Mouse (Mus musculus): ENCODE results near the gene Sbk1.
"Not testable (repeated sequence)": the region's sequence is repeated elsewhere in the genome, so short reads cannot be mapped to it uniquely, and the experiment has no call there.

Gene Sbk1

DNA sequence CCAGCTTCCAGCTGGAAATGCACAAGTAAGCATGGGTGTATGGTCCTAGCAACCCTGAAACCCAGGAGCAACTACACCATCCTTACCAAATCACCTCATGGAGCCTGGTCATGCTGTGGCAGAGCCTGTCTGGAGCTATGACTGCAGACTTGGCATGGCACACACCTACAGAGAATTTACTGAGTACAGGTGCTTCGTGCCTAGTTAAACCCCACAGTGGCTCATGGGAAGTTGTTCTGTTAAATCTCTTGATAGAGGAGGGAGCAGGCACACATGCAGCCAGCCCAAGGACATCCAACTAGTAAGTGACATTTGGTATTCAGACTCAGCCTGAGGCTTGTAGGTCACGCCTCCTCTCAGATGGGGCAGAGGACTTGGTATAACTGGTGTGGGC, 15.7 kb downstream of the Sbk1 start:
- no peak for DNase-seq

DNA sequence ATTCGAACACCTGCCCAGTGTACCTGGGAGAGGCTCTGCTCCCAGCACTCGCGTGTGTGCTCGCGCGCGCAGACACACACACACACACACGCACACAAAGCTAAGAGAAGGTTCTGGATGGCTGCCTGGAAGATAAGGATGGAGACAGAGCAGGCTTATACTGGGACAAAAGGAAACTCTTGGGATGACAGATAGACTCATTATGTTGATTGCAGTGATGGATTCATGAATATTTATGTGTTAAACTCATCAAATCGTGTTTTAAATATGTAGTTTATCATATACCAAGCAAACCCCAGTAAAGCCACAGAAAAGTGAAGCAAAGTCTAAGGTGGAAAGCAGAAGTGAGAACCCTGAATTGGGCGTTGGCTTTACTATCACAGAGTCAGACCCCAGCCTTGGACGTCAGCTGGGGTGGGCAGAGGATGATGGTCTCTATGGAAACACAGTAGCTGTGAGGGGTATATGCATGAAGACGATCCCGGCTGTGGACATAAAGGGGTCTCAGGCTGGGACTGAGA, 16.2 kb downstream of the Sbk1 start:
- no peak for DNase-seq

DNA sequence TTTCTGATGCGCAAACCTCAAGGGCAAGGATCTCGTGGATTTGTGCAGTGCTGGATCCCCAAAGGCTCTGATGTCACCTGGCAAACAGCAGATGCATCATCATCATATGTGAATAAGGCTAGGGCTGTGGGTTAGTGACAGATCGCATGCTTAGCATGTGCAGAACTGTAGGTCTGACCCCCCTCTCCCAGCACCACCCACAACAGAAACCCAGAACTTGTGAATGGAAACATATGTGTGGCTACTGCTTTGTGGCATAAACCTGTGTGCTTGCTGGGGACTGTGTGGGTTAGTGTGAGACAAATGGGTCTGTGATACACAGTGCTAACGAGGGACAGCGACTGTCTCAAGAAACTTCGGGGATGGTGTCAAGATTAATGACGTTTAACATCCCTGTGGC, 17.0 kb downstream of the Sbk1 start:
- no peak for DNase-seq

DNA sequence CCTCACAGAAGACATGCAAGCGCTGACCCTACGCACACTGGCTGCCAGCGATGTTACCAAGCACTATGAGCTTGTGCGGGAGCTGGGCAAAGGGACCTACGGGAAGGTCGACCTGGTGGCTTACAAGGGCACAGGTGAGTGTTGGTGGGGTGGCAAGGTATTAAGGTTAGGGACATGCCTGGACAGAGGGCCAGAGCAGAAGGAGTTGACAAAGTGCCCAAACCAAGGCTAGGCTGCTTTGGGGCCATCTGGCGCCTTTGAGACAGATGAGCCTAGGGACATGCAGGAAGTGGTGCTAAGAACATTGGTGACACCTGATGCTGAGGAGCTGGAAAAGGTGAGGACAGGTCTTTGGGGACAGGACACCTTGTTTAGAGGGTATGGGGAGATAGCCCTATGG, 17.5 kb downstream of the Sbk1 start:
- no peak for DNase-seq

DNA sequence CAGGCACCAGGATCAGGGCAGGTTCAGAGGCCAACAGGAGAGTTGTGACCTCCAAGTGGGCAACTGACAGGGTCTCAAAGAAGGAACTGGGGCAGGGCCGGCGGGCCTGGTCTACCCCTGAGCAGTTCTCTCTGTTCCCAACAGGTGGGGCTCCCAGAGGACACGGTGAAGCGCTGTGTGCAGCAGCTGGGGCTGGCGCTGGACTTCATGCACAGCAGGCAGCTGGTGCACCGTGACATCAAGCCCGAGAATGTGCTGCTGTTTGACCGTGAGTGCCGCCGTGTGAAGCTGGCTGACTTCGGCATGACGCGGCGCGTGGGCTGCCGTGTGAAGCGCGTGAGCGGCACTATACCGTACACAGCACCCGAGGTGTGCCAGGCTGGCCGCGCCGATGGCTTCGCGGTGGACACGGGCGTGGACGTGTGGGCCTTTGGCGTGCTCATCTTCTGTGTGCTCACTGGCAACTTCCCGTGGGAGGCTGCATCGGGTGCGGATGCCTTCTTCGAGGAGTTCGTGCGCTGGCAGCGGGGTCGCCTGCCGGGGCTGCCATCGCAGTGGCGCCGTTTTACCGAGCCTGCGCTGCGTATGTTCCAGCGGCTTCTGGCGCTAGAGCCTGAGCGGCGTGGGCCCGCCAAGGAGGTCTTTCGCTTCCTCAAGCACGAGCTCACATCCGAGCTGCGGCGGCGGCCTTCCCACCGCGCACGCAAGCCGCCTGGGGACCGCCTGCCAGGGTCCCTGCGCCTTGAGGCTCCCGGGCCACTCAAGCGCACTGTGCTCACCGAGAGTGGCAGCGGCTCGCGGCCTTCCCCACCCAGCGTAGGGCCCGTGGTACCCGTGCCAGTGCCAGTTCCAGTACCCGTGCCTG, 19.5 kb downstream of the Sbk1 start:
- no peak for DNase-seq

DNA sequence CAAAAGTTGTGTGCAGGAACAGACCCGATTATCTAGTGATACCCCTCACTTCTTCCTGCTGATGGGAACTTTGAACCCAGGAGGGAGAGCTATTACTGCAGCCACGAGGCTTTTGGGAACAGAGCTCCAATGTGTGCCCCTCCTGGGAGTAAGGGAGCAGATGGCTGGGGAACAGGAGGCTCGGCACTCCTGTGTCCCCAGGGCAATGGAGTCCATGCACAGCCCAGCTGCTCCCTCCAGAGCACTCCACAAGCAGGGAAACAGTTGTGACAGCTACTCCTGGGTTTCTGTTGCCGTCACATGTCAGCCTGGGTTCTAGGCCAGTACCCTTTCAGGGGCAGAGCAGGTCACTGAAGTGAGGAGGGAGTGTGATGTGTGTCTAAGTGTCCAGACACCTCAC, 20.7 kb downstream of the Sbk1 start:
- DNase-seq: no peak

DNA sequence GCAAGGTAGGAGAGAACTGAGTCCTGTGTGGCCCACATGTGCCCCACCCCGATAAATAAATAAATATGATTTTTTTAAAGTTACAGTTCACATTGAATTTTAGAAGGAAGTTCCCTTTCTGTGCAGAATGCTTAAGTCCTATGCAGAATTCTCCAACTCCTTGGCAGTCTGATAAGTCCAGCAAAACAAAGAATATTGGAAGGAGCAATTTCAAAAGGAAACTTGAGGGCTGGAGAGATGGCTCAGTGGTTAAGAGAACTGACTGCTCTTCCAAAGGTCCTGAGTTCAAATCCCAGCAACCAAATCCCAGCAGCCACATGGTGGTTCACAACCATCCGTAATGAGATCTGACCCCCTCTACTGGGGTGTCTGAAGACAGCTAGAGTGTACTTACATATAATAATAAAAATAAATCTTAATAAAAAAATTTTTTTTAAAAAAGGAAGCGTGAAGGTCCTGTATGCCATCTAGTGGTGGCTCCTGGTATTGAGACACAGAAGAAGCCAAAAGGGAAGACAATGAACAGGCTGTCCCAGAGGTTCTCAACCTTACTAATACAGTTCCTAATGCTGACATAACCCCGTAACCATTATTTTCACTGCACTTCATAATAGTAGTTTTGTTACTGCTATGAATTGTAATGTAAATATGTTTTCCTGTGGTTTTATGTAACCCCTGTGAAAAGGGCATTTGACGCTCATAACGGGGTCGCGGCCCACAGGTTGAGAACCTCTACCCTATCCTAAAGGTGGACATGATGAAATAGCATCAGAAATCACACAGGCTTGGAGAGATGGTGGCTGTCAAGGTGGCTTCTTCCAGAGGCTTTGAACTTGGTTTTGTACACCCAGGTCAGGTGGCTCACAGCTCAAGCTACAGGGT, 25.4 kb downstream of the Sbk1 start:
- peak; percentile 72 for DNase-seq

DNA sequence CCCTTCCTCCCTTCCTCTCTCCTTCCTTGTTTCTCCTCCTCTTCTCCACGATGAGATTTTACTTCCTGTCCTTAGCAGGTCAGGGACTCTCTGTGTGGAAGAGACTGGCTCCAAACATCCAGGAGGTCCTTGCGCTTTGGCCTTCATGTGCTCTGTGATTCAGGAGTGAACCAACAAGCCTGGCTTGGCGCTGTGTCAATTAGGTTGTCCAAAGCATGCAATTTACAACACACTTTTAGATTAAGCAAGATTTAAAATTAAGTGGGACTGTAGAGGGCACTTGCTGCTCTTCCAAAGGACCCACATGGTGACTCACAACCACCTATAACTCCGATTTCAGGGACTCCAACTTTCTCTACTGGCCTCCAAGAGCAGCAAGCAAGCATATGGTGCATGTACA, 26.4 kb downstream of the Sbk1 start:
- DNase-seq: peak; percentile 46

DNA sequence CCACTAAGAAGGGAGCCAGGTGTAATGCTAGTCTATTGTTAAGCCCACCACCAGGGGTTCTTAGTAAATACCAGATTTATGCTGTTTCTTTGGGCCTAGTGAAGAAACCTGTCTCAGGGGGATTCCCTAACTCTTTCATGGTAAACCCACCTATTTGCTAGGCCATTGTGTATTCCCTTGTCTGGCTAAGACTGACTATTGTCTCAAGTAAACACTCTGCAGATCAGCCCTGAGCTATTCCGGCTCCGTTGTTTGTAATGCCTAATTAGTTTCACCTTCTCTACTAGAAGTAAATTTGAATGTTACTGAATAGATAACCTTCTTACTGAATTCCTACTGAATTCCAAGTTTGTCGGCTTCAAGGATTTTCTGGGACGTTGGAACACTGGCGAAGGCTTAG, 29.4 kb downstream of the Sbk1 start:
- not testable (repeated sequence) for DNase-seq

DNA sequence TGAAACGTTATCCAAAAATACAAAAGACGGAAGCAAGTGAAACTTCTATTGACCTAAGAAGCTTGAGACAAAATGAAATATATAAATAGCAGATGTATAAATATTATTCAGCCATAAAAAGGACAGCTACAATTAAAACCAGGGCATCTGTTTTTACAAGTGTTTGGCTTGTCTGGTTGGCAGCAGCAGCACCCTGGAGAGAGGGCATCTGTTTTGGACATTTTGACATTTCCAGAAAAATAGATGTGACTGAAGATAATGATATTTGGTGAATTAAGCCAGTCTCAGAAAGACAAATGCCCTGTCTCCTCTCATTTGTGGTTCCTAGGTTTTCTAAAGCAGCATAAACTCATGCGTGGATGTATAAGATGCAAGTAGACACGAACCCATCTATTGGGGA, 39.4 kb downstream of the Sbk1 start:
- DNase-seq: no peak

DNA sequence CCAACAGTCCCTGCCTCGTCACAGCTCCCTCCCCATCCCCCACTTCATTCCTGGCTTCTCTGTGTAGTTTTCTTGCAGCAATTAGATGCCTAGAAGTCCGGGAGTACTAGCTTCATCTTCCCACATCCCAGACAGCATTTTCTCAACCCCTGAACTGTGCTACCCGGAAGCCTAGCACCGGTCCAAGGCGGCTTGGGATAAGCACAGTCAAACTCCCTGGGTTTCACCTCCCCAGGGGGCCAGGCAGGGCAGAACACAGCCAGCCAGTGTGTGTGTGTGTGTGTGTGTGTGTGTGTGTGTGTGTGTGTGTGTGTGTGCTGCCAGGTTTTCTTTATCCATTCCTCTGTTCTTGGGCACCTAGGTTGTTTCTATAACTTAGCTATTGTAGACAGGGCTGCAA, 40.9 kb downstream of the Sbk1 start:
- DNase-seq: no peak

DNA sequence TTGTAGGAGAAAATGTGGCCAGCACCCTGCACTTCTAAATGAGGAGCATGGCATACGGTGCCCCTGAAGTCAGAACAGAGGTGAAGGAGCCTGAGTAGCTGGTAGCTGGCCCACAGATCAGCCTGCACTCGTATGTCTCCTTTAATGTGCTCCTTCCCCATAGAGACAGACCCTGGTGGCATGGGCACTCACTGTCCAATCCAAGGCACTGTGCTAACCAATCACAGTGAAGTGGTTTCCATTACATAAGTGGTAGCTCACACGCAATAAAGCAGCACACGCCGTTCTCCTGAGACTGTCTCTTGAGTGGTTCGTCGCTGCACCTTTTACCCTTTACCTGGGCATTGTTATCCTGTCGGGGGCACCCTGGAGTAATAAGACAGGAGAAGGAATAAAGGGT, 41.9 kb downstream of the Sbk1 start:
- DNase-seq: no peak

DNA sequence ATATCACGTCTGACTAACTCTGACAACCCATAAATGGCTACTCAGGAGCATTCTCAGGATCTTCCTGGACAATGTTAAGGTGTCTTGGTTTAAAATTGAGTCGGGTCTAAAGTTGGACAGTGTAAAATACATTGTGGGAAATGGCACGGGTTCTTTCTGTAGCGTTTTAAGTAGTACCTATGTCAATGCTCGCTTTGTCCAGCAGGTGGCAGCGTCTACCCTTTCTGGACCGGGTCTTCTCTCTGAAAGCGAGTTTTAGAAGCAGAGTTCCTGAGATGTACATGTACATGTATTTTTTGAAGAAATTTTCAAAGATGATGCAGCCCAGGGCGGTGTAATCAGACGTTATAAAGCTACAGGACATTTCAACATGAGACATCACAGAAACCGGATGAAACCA, 51.3 kb downstream of the Sbk1 start:
- peak; percentile 86 for DNase-seq

DNA sequence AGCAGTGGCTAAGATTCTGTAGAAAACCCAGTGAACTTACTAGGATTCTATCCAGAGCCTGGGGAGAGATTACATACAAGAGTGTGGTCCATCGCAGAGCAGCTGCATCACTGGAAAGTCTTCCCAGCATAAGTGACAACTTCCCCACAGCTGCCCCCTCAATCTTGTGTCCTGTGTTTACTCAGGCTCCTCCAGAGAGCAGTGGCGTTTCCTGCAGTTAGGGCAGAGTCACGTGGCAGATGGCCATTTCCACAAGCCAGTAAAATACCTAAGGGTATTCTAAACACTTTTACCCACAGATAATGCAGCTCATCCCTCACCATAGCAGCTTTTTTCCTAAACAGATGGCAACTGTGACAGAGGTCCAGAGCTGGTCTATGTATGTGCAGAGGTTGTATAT, 52.4 kb downstream of the Sbk1 start:
- no peak for DNase-seq

DNA sequence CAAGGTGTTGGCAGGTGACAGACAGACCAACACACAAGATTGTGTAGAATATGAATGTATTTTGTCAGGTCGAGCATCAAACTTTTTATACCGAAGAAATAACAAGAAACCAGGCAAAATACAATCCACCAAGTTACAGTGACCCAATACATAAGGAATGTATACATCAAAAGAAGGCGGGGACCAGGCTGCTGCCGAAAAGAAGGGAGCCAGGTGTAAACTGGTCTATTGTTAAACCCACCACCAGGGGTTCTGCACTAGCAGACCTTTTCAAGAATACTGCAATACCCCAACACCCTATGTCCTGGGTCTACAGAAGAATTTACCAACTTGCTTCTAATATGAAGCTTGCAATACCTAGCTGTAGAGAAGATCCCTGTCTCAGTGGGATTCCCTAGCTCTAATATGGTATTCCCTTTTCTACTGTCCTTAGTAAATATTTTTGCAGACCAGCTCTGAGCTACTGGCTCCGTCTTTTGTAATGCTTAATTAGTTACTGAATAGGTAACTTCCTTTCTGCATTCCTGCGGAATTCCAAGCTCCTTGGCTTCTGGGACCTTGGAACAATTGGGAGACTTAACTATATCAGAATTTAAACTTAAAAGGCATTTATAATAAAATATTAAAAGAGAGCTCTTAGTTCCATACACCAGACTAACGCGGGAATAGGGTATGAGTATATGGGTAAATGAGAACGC, 53.3 kb downstream of the Sbk1 start:
- not testable (repeated sequence) for DNase-seq

DNA sequence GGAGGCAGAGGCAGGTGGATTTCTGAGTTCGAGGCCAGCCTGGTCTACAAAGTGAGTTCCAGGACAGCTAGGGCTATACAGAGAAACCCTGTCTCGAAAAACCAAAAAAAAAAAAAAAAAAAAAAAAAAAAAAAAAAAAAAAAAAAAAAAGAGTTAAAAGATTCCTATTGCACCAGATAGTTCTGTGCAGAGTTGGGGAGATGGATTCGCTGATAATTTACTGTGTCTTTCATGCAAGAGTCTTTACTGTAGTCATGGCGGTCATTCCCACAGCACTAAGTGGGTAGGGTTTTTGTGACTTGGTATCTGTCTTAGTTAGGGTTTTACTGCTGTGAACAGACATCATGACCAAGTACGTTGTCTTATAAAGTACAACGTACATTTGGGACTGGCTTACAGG, 56.4 kb downstream of the Sbk1 start:
- not testable (repeated sequence) for DNase-seq

DNA sequence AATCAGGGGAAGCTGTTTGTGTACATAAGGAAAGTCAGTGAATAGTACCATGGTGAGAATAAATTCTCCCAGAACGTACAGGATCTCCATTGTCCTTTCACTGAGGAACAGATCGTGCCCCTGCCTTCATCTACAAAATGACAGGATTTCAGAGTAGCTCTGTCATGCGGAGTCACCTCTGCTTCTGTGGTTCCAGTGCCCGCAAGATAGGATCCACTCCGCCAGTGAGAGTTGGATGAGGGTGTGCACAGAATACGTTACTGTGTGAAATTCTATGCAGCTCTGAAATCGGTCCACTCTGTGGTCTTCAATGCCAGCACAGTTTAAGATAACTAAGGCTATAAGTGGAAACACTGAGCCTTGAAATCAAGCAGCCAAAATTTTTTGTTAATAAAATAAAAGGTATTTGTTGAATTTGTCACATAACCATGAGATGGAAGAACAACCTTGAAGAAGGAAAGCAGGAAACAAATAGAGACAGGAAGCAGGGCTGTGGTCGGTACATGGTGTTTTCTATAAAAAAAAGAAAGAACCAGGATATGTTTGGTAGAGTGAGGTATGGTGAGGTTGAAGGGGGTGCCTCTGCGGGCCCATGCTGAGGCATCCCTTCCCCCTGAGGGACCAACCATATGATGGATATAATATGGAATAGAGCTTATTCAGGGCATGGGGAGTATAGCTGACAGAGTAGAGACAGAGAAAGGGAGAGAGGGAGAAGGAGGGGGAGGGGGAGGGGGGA, 57.7 kb downstream of the Sbk1 start:
- no peak for DNase-seq

DNA sequence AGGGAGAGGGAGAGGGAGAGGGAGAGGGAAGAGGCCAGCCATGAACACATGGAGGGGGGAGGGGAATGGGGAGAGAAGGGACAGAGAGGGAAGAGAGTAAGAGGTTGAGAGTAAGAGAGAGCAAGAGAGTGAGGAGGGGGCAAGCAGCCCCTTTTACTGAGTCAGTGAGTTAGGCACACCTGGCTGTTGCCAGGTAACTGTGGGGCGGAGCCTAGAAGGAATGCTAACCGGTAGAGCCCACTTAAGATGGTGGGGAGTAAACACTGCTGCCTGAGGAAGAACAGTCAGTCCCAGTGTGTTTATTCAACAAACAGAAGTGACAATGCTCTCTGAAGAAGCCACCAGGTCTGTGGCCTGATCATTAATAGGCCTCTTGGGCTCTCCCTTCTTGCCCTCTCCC, 58.3 kb downstream of the Sbk1 start:
- DNase-seq: no peak

DNA sequence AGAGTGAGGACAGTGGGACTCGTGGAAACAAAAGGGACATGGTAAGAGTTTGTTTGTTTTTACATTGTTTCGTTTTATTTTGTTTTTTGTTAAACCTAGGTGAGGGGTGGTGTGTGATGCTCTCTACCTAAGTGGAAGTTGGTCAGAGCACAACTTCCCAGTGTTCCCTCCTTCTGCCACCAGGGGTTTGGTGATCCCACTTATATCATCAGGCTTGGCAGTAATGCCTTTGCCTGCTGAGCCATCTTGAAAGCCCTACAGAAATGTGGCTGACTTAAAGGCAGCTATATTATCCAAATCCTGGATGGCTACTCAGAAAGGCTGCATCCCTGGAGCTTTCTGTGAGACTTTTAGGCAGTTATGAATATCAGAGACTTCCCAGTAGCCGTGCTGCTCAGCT, 60.3 kb downstream of the Sbk1 start:
- DNase-seq: no peak

DNA sequence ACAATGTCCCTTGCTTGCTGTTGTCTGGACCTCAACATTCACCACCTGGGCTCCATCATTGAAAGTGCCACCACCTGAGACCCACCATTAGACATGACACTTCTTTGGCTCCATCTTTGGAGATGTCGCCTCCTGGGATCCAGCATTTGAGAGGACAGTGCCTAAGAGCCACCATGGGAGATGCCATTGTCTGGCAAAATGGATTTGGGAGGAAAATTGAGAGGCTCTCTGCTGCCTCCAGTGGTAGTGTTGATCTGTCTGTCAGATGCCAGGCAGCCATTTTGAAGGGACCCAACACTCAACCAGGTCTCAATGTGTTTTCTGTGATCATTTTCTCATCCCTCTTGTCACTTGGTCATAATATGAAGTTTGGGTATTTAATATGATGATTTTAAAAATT, 63.1 kb downstream of the Sbk1 start:
- peak; percentile 7 for DNase-seq

DNA sequence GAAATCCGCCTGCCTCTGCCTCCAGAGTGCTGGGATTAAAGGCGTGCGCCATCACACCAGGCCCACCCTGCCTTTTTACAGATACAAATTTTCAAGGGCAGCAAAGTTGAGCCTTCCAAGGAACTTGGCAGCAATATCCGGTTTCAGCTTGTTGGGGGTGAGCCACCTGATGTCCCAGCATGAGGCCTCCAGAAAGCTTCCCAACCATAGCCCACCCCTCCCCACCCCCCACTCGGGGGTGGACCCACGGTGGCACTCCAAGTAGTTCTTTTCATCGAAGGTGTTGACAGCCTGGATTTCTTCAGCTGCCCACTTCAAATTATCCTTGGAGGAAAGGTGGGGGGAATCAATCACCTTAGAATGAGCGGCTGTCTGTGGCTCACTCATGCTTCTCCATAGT, 66.5 kb downstream of the Sbk1 start:
- DNase-seq: no peak

DNA sequence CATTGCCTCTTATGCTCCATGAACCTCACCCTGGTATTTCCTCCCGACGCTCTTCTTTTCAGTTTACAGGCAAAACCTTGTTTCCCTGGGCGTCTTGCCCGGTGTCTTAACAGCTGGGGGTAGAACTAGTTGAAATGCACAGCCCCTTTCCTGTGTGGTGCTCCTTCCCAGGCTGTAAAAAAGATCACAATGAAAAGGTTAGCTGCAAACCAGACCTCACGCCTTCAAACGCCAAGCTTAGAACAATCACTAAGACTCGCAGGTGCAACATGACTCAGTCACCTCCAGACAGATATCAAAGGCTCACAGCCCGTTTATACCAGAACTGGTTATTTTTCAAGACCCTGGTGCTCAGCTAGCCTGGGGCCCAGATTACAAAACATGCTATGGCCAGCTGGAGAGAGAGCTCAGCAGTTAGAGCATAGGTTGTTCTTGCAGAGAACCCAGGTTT, 67.1 kb downstream of the Sbk1 start:
- DNase-seq: no peak

DNA sequence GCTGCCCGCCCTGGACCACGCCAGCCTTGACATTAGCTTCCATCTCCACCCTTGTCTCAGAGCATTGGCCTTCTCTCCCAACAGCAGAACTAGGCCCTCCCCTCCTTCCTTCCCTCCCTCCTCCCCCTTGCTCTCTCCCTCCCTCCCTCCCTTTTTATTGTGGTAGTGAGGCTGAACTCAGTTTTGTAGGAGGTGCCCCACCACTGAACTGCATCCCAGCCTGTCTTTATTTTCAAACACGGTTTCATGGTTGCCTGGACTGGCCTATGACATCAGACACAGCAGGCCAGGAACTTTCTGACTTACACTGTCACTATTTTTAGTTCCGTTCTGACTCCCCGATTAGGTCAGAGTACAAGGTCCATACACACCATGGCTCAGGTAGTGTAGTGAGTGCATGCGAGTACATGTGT, 67.8 kb downstream of the Sbk1 start:
- DNase-seq: no peak
